Mouse (Mus musculus): ENCODE data around the gene Lcmt2. TPM values are rescaled to one million over a fixed set of nuclear protein-coding genes. Genes with fewer than 3 reads are reported as not detected.
"Not testable (repeated sequence)": the region's sequence is repeated elsewhere in the genome, so short reads cannot be mapped to it uniquely, and the experiment has no call there.

The Lcmt2 gene
- polyA plus RNA-seq, 1 experiment from 2014 or later: 10.2 TPM

DNA sequence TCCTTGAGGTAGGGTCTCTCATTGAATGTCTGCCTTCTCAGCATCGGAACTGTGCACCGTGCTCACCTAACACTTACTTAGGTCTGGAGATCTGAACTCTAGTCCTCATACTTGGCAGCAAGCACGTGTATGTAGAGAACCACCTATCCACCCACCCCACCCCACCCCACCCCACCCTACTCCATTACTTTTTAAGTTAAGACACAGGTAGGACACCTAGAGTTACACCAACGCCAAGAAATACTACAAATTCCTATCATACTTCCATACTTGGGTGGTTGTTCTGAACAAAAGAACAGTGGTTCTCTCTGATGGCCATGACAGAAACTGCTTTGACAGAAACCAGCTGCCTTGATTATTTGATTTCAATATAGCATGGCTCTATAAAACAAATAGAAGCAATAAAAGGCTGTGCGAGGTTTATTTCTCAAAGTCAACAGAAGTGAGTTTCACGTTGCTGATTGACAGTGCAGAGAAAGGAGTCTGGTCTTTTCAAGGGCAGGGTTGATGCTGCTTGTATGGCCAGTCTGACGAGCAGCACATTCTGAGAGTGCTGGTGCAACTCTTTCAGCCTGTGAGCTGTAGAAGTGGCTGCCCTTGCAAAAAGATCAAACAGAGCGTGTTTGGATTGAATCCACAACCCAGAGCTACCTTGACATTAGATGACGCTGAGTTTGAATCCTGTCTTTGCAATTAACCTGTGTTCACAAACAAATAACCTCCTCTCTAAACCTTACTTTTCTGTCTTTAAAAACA is 11.4 kb downstream of the Lcmt2 start:
- ATAC-seq: no peak

DNA sequence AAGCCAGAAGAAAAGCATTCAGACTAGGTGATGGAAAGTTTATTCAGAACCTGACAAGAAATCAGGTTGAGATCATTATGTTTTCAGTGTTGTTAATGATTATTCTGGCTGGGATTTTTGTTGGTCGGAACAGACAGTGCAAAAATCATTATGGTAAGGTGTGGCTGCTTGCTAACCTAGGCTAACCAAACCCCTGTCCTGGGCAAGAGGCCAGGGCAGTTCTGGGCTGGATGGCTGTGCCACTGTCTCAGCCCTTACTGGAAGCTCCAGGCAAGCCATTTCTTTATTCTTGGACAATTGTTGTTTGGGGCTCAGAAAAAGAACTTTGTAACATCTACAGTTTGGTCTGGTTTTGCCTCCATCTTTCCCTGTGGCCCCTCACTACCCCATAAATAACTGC is 12.9 kb downstream of the Lcmt2 start:
- DNase-seq: peak; percentile 28
- TF ChIP-seq EP300 (IDR thresholded peaks at IDR 0.05; ENCODE audit: low read depth): no peak
- no peak for TF ChIP-seq CTCF (IDR thresholded peaks at IDR 0.05; ENCODE audit: low read depth)
- no peaks in the 10 kb centered on the region for H3K9me3 ChIP-seq (ENCODE audit: low read length)

More for the DNA sequence above, 11.4 kb downstream of the Lcmt2 start:
- TF ChIP-seq CTCF (IDR thresholded peaks at IDR 0.05; ENCODE audit: low read depth) (no peak), EP300 (IDR thresholded peaks at IDR 0.05; ENCODE audit: low read depth) (no peak)
- DNase-seq: no peak
- Histone ChIP-seq H3K4me2 (ENCODE audit: low read depth, low read length) (no peak overlapping the region), H3K36me3 (replicated peaks; ENCODE audit: insufficient read depth, low read length) (no peaks in the 10 kb centered on the region), H3K9ac (replicated peaks) (no peak overlapping the region), H3K27me3 (ENCODE audit: insufficient read depth, low read length) (no peaks in the 10 kb centered on the region), H3K4me3 (ENCODE audit: low read depth, low read length) (no peak overlapping the region), H3K9me3 (ENCODE audit: low read length) (no peaks in the 10 kb centered on the region), H3K27ac (ENCODE audit: low read depth) (no peak overlapping the region), H3K4me1 (ENCODE audit: insufficient read depth) (0 out of 2 replicates have a peak, but pooled peaks cover 2% of the 10 kb centered on the region)
- 67% methylated on average over 9 of the region's 9 CpGs for WGBS (ENCODE audit: insufficient replicate concordance)

DNA sequence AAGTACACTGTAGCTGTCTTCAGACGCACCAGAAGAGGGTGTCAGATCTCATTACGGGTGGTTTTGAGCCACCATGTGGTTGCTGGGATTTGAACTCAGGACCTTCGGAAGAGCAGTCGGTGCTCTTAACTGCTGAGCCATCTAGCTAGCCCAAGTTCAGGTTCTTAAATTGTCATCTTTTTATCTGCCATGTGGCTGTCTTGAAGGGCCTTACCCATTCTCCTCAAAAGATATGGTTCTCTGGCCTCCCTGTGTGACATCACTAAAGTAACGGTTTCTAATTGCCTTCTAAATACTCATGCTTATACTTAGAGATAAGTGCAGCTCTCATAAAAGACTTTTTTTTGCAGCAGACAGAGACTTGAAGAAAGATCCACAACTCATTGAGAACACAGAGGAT is 14.2 kb downstream of the Lcmt2 start:
- WGBS (ENCODE audit: insufficient replicate concordance): 87% methylated on average over 5 of the region's 5 CpGs
- not testable (repeated sequence) for H3K4me1 ChIP-seq (ENCODE audit: insufficient read depth); ATAC-seq; H3K36me3 ChIP-seq (replicated peaks; ENCODE audit: insufficient read depth, low read length); H3K4me3 ChIP-seq (ENCODE audit: low read depth, low read length); H3K27me3 ChIP-seq (ENCODE audit: insufficient read depth, low read length); H3K27ac ChIP-seq (ENCODE audit: low read depth); H3K4me2 ChIP-seq (ENCODE audit: low read depth, low read length); H3K9me3 ChIP-seq (ENCODE audit: low read length); DNase-seq; H3K9ac ChIP-seq (replicated peaks)

More for the DNA sequence above, 12.9 kb downstream of the Lcmt2 start:
- Histone ChIP-seq H3K27me3 (ENCODE audit: insufficient read depth, low read length) (no peaks in the 10 kb centered on the region), H3K4me3 (ENCODE audit: low read depth, low read length) (no peak overlapping the region), H3K27ac (ENCODE audit: low read depth) (no peak overlapping the region), H3K36me3 (replicated peaks; ENCODE audit: insufficient read depth, low read length) (no peaks in the 10 kb centered on the region), H3K4me1 (ENCODE audit: insufficient read depth) (0 out of 2 replicates have a peak, but pooled peaks cover 2% of the 10 kb centered on the region), H3K9ac (replicated peaks) (no peak overlapping the region), H3K4me2 (ENCODE audit: low read depth, low read length) (no peak overlapping the region)
- 37% methylated on average over 1 of the region's 1 CpGs for WGBS (ENCODE audit: insufficient replicate concordance)
- ATAC-seq: no peak

DNA sequence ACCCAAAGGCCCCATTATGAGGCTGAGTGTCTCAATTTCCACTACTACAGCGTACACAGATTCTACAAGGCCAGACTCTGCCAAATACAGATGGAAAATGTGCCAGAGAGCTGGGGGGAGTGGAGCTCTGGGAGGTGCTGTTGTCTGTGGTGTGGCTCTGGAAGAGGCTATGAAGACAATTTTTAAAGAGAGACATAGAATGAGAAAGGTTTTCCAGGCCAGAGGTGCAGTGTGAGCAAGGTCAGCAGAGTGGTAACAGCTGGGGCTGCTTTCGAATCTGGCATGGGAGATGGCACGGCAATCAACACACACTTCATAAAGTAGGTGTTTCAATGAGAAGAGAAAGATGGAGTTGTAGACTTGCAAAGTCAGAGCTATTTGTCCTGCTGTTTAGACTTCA is 21.2 kb downstream of the Lcmt2 start:
- TF ChIP-seq EP300 (IDR thresholded peaks at IDR 0.05; ENCODE audit: low read depth) (no peak), CTCF (IDR thresholded peaks at IDR 0.05; ENCODE audit: low read depth) (no peak)
- 78% methylated on average over 3 of the region's 3 CpGs for WGBS (ENCODE audit: insufficient replicate concordance)
- Histone ChIP-seq H3K4me2 (ENCODE audit: low read depth, low read length) (no peak overlapping the region), H3K4me1 (ENCODE audit: insufficient read depth) (no peaks in the 10 kb centered on the region), H3K9me3 (ENCODE audit: low read length) (no peaks in the 10 kb centered on the region), H3K9ac (replicated peaks) (no peak overlapping the region), H3K4me3 (ENCODE audit: low read depth, low read length) (no peak overlapping the region), H3K36me3 (replicated peaks; ENCODE audit: insufficient read depth, low read length) (no peaks in the 10 kb centered on the region), H3K27me3 (ENCODE audit: insufficient read depth, low read length) (no peaks in the 10 kb centered on the region), H3K27ac (ENCODE audit: low read depth) (no peak overlapping the region)
- DNase-seq (no peak), ATAC-seq (no peak)

DNA sequence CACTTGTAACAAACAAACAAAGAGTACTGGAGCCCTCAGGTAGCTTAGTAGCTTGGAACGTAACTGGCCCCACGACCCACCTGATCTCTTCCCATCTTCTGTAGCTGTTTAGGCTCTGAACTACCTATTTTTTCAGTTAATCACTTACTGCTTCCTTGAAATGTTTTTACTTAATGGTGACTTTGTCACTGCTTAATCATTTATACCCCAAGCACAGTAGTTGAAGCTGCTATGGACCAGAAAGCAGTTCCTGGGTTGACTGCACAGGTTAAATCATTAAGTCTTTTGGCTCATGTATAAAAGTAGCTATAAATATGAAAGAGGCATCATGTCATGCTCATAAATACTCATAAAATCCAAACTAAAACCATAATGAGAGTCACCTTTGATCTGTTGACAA is 25.0 kb downstream of the Lcmt2 start:
- Histone ChIP-seq H3K9ac (replicated peaks) (no peak overlapping the region), H3K9me3 (ENCODE audit: low read length) (no peaks in the 10 kb centered on the region), H3K36me3 (replicated peaks; ENCODE audit: insufficient read depth, low read length) (no peaks in the 10 kb centered on the region), H3K4me2 (ENCODE audit: low read depth, low read length) (no peak overlapping the region), H3K4me3 (ENCODE audit: low read depth, low read length) (no peak overlapping the region), H3K27me3 (ENCODE audit: insufficient read depth, low read length) (no peaks in the 10 kb centered on the region), H3K4me1 (ENCODE audit: insufficient read depth) (no peaks in the 10 kb centered on the region), H3K27ac (ENCODE audit: low read depth) (no peak overlapping the region)
- WGBS (ENCODE audit: insufficient replicate concordance): 80% methylated on average over 2 of the region's 2 CpGs
- no peak for TF ChIP-seq CTCF (IDR thresholded peaks at IDR 0.05; ENCODE audit: low read depth)
- TF ChIP-seq EP300 (IDR thresholded peaks at IDR 0.05; ENCODE audit: low read depth): no peak
- no peak for ATAC-seq
- no peak for DNase-seq

DNA sequence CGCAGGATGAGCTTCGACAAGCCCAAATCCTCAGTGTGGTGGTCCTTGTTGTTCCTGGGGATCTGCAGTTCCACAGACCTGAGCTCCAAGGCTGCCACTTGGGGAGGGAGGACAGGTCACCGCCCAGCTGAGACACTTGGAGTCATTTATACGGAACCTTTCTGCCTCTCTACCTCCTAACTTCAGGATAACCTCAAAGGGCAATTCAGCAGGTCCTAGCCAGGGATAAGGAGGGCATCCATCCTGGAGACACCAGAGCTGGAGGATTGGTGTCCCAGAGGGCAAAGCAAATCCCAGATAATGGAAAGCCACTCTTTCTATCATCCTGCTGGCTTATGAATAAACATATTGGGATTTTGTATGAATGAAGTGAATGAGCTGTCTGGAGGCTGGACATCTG is 30.8 kb downstream of the Lcmt2 start, which contains the start of gene Tgm7:
Tgm7 (minus strand) TSS at position 101 of the 400 bp plus-strand sequence.
- Histone ChIP-seq H3K27me3 (ENCODE audit: insufficient read depth, low read length) (no peaks in the 10 kb centered on the region), H3K9me3 (ENCODE audit: low read length) (no peaks in the 10 kb centered on the region), H3K36me3 (replicated peaks; ENCODE audit: insufficient read depth, low read length) (no peaks in the 10 kb centered on the region), H3K27ac (ENCODE audit: low read depth) (no peak within 1 kb of the TSS), H3K9ac (replicated peaks) (no peak within 1 kb of the TSS), H3K4me3 (ENCODE audit: low read depth, low read length) (no peak within 1 kb of the TSS), H3K4me1 (ENCODE audit: insufficient read depth) (no peaks in the 10 kb centered on the region), H3K4me2 (ENCODE audit: low read depth, low read length) (no peak within 1 kb of the TSS)
- TF ChIP-seq EP300 (IDR thresholded peaks at IDR 0.05; ENCODE audit: low read depth) (no peak), CTCF (IDR thresholded peaks at IDR 0.05; ENCODE audit: low read depth) (no peak)
- 83% methylated on average over 4 of the region's 4 CpGs for WGBS (ENCODE audit: insufficient replicate concordance)
- ATAC-seq (no peak), DNase-seq (no peak)

All from liver, postnatal 0 days (tissue).